Mouse (Mus musculus): ENCODE data around the gene Olfr1158. TPM values are rescaled to one million over a fixed set of nuclear protein-coding genes. Genes with fewer than 3 reads are reported as not detected.

Gene Olfr1158
- polyA plus RNA-seq (2012; rRNA removed): not detected in 2 replicates
- not detected in 2 replicates for polyA plus RNA-seq (2014; fragmentation: Nextera tagmentation; extraction: Ambion mirVana)

GRCm38 (mm10) chr2:87989813-87990212, at the start of gene Olfr1158:
Olfr1158 (plus strand) TSS chr2:87990113.
- Histone ChIP-seq H3K4me1 (ENCODE audit: control insufficient read depth, insufficient read depth, low read length) (no peaks in the 10 kb centered on the region), H3K9me3 (ENCODE audit: control insufficient read depth, low read length) (no peaks in the 10 kb centered on the region), H3K36me3 (ENCODE audit: control insufficient read depth, insufficient read depth, low read length) (no peaks in the 10 kb centered on the region), H3K4me2 (replicated peaks; ENCODE audit: low read depth, low read length, severe bottlenecking) (no peak within 1 kb of the TSS), H3K9ac (ENCODE audit: low read depth, low read length, severe bottlenecking) (no peak within 1 kb of the TSS), H3K27ac (replicated peaks; ENCODE audit: low read depth, low read length) (no peak within 1 kb of the TSS), H3K4me3 (replicated peaks; ENCODE audit: low read length) (no peak within 1 kb of the TSS), H3K27me3 (ENCODE audit: control insufficient read depth, insufficient read depth, low read length) (no peaks in the 10 kb centered on the region)
- DNase-seq (ENCODE audit: low spot score) (no peak), ATAC-seq (ENCODE audit: low FRiP score, low read depth) (no peak)
- TF ChIP-seq POLR2A (IDR thresholded peaks at IDR 0.05; ENCODE audit: borderline replicate concordance, extremely low read depth, insufficient read depth, insufficient read length): no peak

GRCm38 (mm10) chr2:87945037-87945436, 44.9 kb upstream of the Olfr1158 start, which contains the start of gene Olfr1155:
Olfr1155 (minus strand) TSS chr2:87945137.
- Histone ChIP-seq H3K4me1 (ENCODE audit: control insufficient read depth, insufficient read depth, low read length) (no peaks in the 10 kb centered on the region), H3K9me3 (ENCODE audit: control insufficient read depth, low read length) (no peaks in the 10 kb centered on the region), H3K9ac (ENCODE audit: low read depth, low read length, severe bottlenecking) (no peak within 1 kb of the TSS), H3K27me3 (ENCODE audit: control insufficient read depth, insufficient read depth, low read length) (no peaks in the 10 kb centered on the region), H3K4me3 (replicated peaks; ENCODE audit: low read length) (no peak within 1 kb of the TSS), H3K36me3 (ENCODE audit: control insufficient read depth, insufficient read depth, low read length) (no peaks in the 10 kb centered on the region), H3K4me2 (replicated peaks; ENCODE audit: low read depth, low read length, severe bottlenecking) (no peak within 1 kb of the TSS), H3K27ac (replicated peaks; ENCODE audit: low read depth, low read length) (no peak within 1 kb of the TSS)
- 85% methylated on average over 1 of the region's 1 CpGs for WGBS
- DNase-seq (ENCODE audit: low spot score) (no peak), ATAC-seq (ENCODE audit: low FRiP score, low read depth) (no peak)
- TF ChIP-seq POLR2A (IDR thresholded peaks at IDR 0.05; ENCODE audit: borderline replicate concordance, extremely low read depth, insufficient read depth, insufficient read length): no peak

GRCm38 (mm10) chr2:87953000-87953399, 36.9 kb upstream of the Olfr1158 start, which contains the start of gene Olfr1156:
Olfr1156 (minus strand) TSS chr2:87953100.
- Histone ChIP-seq H3K4me3 (replicated peaks; ENCODE audit: low read length) (no peak within 1 kb of the TSS), H3K4me1 (ENCODE audit: control insufficient read depth, insufficient read depth, low read length) (no peaks in the 10 kb centered on the region), H3K4me2 (replicated peaks; ENCODE audit: low read depth, low read length, severe bottlenecking) (no peak within 1 kb of the TSS), H3K9ac (ENCODE audit: low read depth, low read length, severe bottlenecking) (no peak within 1 kb of the TSS), H3K27ac (replicated peaks; ENCODE audit: low read depth, low read length) (no peak within 1 kb of the TSS), H3K27me3 (ENCODE audit: control insufficient read depth, insufficient read depth, low read length) (no peaks in the 10 kb centered on the region), H3K9me3 (ENCODE audit: control insufficient read depth, low read length) (no peaks in the 10 kb centered on the region), H3K36me3 (ENCODE audit: control insufficient read depth, insufficient read depth, low read length) (no peaks in the 10 kb centered on the region)
- TF ChIP-seq POLR2A (IDR thresholded peaks at IDR 0.05; ENCODE audit: borderline replicate concordance, extremely low read depth, insufficient read depth, insufficient read length): no peak
- ATAC-seq (ENCODE audit: low FRiP score, low read depth): no peak
- no peak for DNase-seq (ENCODE audit: low spot score)

GRCm38 (mm10) chr2:87968199-87968598, 21.7 kb upstream of the Olfr1158 start, which contains the start of gene Olfr1157:
Olfr1157 (minus strand) TSS chr2:87968299.
- WGBS: 95% methylated on average over 4 of the region's 4 CpGs
- no peaks in the 10 kb centered on the region for H3K9me3 ChIP-seq (ENCODE audit: control insufficient read depth, low read length)
- no peaks in the 10 kb centered on the region for H3K4me1 ChIP-seq (ENCODE audit: control insufficient read depth, insufficient read depth, low read length)
- no peak within 1 kb of the TSS for H3K9ac ChIP-seq (ENCODE audit: low read depth, low read length, severe bottlenecking)
- no peak within 1 kb of the TSS for H3K27ac ChIP-seq (replicated peaks; ENCODE audit: low read depth, low read length)
- no peak within 1 kb of the TSS for H3K4me2 ChIP-seq (replicated peaks; ENCODE audit: low read depth, low read length, severe bottlenecking)
- TF ChIP-seq POLR2A (IDR thresholded peaks at IDR 0.05; ENCODE audit: borderline replicate concordance, extremely low read depth, insufficient read depth, insufficient read length): no peak
- no peaks in the 10 kb centered on the region for H3K27me3 ChIP-seq (ENCODE audit: control insufficient read depth, insufficient read depth, low read length)
- DNase-seq (ENCODE audit: low spot score): no peak
- no peak within 1 kb of the TSS for H3K4me3 ChIP-seq (replicated peaks; ENCODE audit: low read length)
- H3K36me3 ChIP-seq (ENCODE audit: control insufficient read depth, insufficient read depth, low read length): no peaks in the 10 kb centered on the region
- ATAC-seq (ENCODE audit: low FRiP score, low read depth): no peak

GRCm38 (mm10) chr2:87974563-87974962, 15.3 kb upstream of the Olfr1158 start, which contains the start of gene Olfr74:
Olfr74 (minus strand) TSS chr2:87974663.
- DNase-seq (ENCODE audit: low spot score): no peak
- no peak within 1 kb of the TSS for H3K4me3 ChIP-seq (replicated peaks; ENCODE audit: low read length)
- no peaks in the 10 kb centered on the region for H3K36me3 ChIP-seq (ENCODE audit: control insufficient read depth, insufficient read depth, low read length)
- TF ChIP-seq POLR2A (IDR thresholded peaks at IDR 0.05; ENCODE audit: borderline replicate concordance, extremely low read depth, insufficient read depth, insufficient read length): no peak
- no peak within 1 kb of the TSS for H3K4me2 ChIP-seq (replicated peaks; ENCODE audit: low read depth, low read length, severe bottlenecking)
- WGBS: 70% methylated on average over 3 of the region's 3 CpGs
- H3K9ac ChIP-seq (ENCODE audit: low read depth, low read length, severe bottlenecking): no peak within 1 kb of the TSS
- no peak within 1 kb of the TSS for H3K27ac ChIP-seq (replicated peaks; ENCODE audit: low read depth, low read length)
- no peaks in the 10 kb centered on the region for H3K9me3 ChIP-seq (ENCODE audit: control insufficient read depth, low read length)
- no peaks in the 10 kb centered on the region for H3K27me3 ChIP-seq (ENCODE audit: control insufficient read depth, insufficient read depth, low read length)
- no peak for ATAC-seq (ENCODE audit: low FRiP score, low read depth)
- no peaks in the 10 kb centered on the region for H3K4me1 ChIP-seq (ENCODE audit: control insufficient read depth, insufficient read depth, low read length)
